Mouse (Mus musculus) MEL (cell line): ENCODE results near the gene Kif23. TPM values are rescaled to one million over a fixed set of nuclear protein-coding genes. Genes with fewer than 3 reads are reported as not detected.

Experiments used
- BHLHE40 ChIP-seq: IDR thresholded peaks from 2 replicates; pipeline ENCODE4 v1.6.1; 2012; ENCODE audit warnings: low read depth, mild to moderate bottlenecking, inconsistent platforms, low read length, improper control_type of control experiment, borderline replicate concordance
- CHD1 ChIP-seq: IDR thresholded peaks from 2 replicates; pipeline ENCODE4 v1.6.1; 2012; ENCODE audit warnings: low read depth, mild to moderate bottlenecking, inconsistent platforms, low read length, improper control_type of control experiment
- E2F4 ChIP-seq: IDR thresholded peaks from 2 replicates; pipeline ENCODE4 v1.6.1; 2011; ENCODE audit warnings: low read depth, low read length, improper control_type of control experiment, borderline replicate concordance
- ELF1 ChIP-seq: IDR thresholded peaks from 2 replicates; pipeline ENCODE4 v1.6.1; 2014; ENCODE audit warnings: low read depth, mild to moderate bottlenecking, inconsistent platforms, low read length, improper control_type of control experiment, moderate library complexity
- EP300 ChIP-seq, 2 experiments: IDR thresholded peaks; 2 replicates each; pipeline ENCODE4 v1.6.1; 2011; ENCODE audit warnings: improper control_type of control experiment in 2 of 2, low read length in 2 of 2, low read depth in 1 of 2, mild to moderate bottlenecking in 1 of 2
- GATA1 ChIP-seq: IDR thresholded peaks from 2 replicates; pipeline ENCODE4 v1.6.1; 2011; ENCODE audit warnings: low read depth, low read length, improper control_type of control experiment
- HCFC1 ChIP-seq: IDR thresholded peaks from 2 replicates; pipeline ENCODE4 v1.6.1; 2012; ENCODE audit warnings: low read depth, mild to moderate bottlenecking, inconsistent platforms, low read length, improper control_type of control experiment, moderate library complexity
- JUND ChIP-seq: IDR thresholded peaks from 2 replicates; pipeline ENCODE4 v1.6.1; 2011; ENCODE audit warnings: low read depth, mild to moderate bottlenecking, improper control_type of control experiment, low read length
- MAFK ChIP-seq: IDR thresholded peaks from 2 replicates; pipeline ENCODE4 v1.6.1; 2011; ENCODE audit warnings: low read depth, mild to moderate bottlenecking, low read length, improper control_type of control experiment, borderline replicate concordance
- MAZ ChIP-seq: IDR thresholded peaks from 2 replicates; pipeline ENCODE4 v1.6.1; 2012; ENCODE audit warnings: low read depth, mild to moderate bottlenecking, inconsistent platforms, low read length, improper control_type of control experiment
- MEF2A ChIP-seq: IDR thresholded peaks from 2 replicates; pipeline ENCODE4 v1.6.1; 2014; ENCODE audit warnings: low read depth, mild to moderate bottlenecking, inconsistent platforms, low read length, improper control_type of control experiment; ENCODE audit not compliant: poor library complexity, insufficient replicate concordance, severe bottlenecking; ENCODE audit errors: extremely low read depth
- MYB ChIP-seq: IDR thresholded peaks from 2 replicates; pipeline ENCODE4 v1.6.1; 2011; ENCODE audit warnings: mild to moderate bottlenecking, low read depth, low read length, improper control_type of control experiment
- MYC ChIP-seq: IDR thresholded peaks from 2 replicates; pipeline ENCODE4 v1.6.1; 2011; ENCODE audit warnings: low read depth, mild to moderate bottlenecking, low read length, improper control_type of control experiment, moderate library complexity
- POLR2AphosphoS2 ChIP-seq: IDR thresholded peaks from 2 replicates; pipeline ENCODE4 v1.6.1; 2011; ENCODE audit warnings: low read length, improper control_type of control experiment
- POLR2AphosphoS5 ChIP-seq: IDR thresholded peaks from 2 replicates; pipeline ENCODE4 v1.6.1; 2012; ENCODE audit warnings: low read depth, borderline replicate concordance, mild to moderate bottlenecking, inconsistent platforms, low read length, moderate library complexity, mixed read lengths
- RCOR1 ChIP-seq: IDR thresholded peaks from 2 replicates; pipeline ENCODE4 v1.6.1; 2012; ENCODE audit warnings: low read depth, mild to moderate bottlenecking, inconsistent platforms, low read length, improper control_type of control experiment
- SIN3A ChIP-seq: IDR thresholded peaks from 2 replicates; pipeline ENCODE4 v1.6.1; 2012; ENCODE audit warnings: low read length, improper control_type of control experiment, inconsistent platforms
- TBP ChIP-seq: IDR thresholded peaks from 2 replicates; pipeline ENCODE4 v1.8.0; 2011; ENCODE audit warnings: low read depth, low read length, improper control_type of control experiment
- TCF12 ChIP-seq: IDR thresholded peaks from 2 replicates; pipeline ENCODE4 v1.6.1; 2014; ENCODE audit warnings: low read depth, mild to moderate bottlenecking, inconsistent platforms, low read length, improper control_type of control experiment, moderate library complexity
- USF1 ChIP-seq: IDR thresholded peaks from 2 replicates; pipeline ENCODE4 v1.6.1; 2014; ENCODE audit warnings: low read depth, mild to moderate bottlenecking, inconsistent platforms, low read length, improper control_type of control experiment, moderate library complexity
- USF2 ChIP-seq, 2 experiments: IDR thresholded peaks; 2 replicates each; pipeline ENCODE4 v1.6.1; 2011 to 2012; ENCODE audit warnings: improper control_type of control experiment in 2 of 2, low read length in 2 of 2, borderline replicate concordance in 1 of 2, inconsistent platforms in 1 of 2, low read depth in 1 of 2, mild to moderate bottlenecking in 1 of 2; ENCODE audit not compliant: insufficient read depth in 1 of 2
- ZKSCAN1 ChIP-seq: IDR thresholded peaks from 2 replicates; pipeline ENCODE4 v1.6.1; 2012; ENCODE audit warnings: low read depth, mild to moderate bottlenecking, inconsistent platforms, low read length, improper control_type of control experiment, moderate library complexity
- ZMIZ1 ChIP-seq: IDR thresholded peaks from 2 replicates; pipeline ENCODE4 v1.6.1; 2012; ENCODE audit warnings: low read depth, mild to moderate bottlenecking, inconsistent platforms, low read length, improper control_type of control experiment, moderate library complexity
- ZNF384 ChIP-seq: IDR thresholded peaks from 2 replicates; pipeline ENCODE4 v1.6.1; 2012; ENCODE audit warnings: low read depth, mild to moderate bottlenecking, inconsistent platforms, low read length, improper control_type of control experiment
- polyA plus RNA-seq, 2 experiments: library from polyadenylated mRNA; stranded (reverse) in 1 of 2; unstranded in 1 of 2; fragments of >175 nt in 1 of 2; fragments of >200 nt in 1 of 2; gene quantifications; 2 replicates each; pipeline versions ENCODE4 v1.2.1 to v1.2.4; 2012; ENCODE audit warnings: low replicate concordance in 2 of 2, low read depth in 1 of 2; ENCODE audit not compliant: insufficient read length in 2 of 2, insufficient read depth in 1 of 2, missing spikeins in 1 of 2
- total RNA-seq: library from RNA; depleted of rRNA; stranded (reverse); fragments of 300-350 nt; gene quantifications from 2 replicates; pipeline ENCODE4 v1.2.3, GENCODE M21; 2012

Kif23 gene
- total and polyA plus RNA-seq, 3 experiments, result 37.5 to 100 TPM; not detected in 1

- peak in 1 of 2 experiments; percentile 69; a peak in 2 of 4 replicates for TF ChIP-seq USF2 (IDR thresholded peaks at IDR 0.05; ENCODE audit: borderline replicate concordance in 1 of 2, insufficient read depth in 1 of 2, low read depth in 1 of 2, low read length in 2 of 2)
- peak; percentile 46 for TF ChIP-seq RCOR1
- TF ChIP-seq EP300 (IDR thresholded peaks at IDR 0.05; ENCODE audit: low read depth in 1 of 2, low read length in 2 of 2), result no peak; a peak in 1 of 4 replicates
- TF ChIP-seq USF1, result peak; percentile 93
- peak; percentile 89 for TF ChIP-seq MYC
- no peak for TF ChIP-seq ZKSCAN1
- TF ChIP-seq E2F4, result no peak
- TF ChIP-seq JUND, result no peak
- TF ChIP-seq MAFK, result no peak
- no peak; the same call in 1 of the 2 replicates for TF ChIP-seq BHLHE40
- TF ChIP-seq SIN3A, result peak; percentile 88
- TF ChIP-seq HCFC1, result peak; percentile 88
- TF ChIP-seq GATA1, result peak; percentile 56; the same call in 1 of the 2 replicates
- peak; percentile 97 for TF ChIP-seq TBP
- peak; percentile 98 for TF ChIP-seq ZMIZ1
- TF ChIP-seq TCF12, result peak; percentile 62
- TF ChIP-seq MAZ, result no peak
- peak; percentile 94 for TF ChIP-seq POLR2AphosphoS2
- peak; percentile 90 for TF ChIP-seq ELF1
- no peak for TF ChIP-seq MYB
- no peak for TF ChIP-seq MEF2A
- TF ChIP-seq ZNF384, result no peak
- TF ChIP-seq POLR2AphosphoS5, result peak; percentile 97
- TF ChIP-seq CHD1, result no peak
These were observed 32.2 kb downstream of the Kif23 start, which contains the start of gene Rplp1 (continued) for GRCm38 (mm10) chr9:61914203-61914916.
